Mouse (Mus musculus): ENCODE measurements around the gene Ttc8. TPM values are rescaled to one million over a fixed set of nuclear protein-coding genes. Genes with fewer than 3 reads are reported as not detected.

Ttc8 gene
- polyA plus RNA-seq, 2 experiments: 23.9 to 42.4 TPM

GRCm38 (mm10) chr12:98991076-98991829 lies 70.9 kb downstream of the Ttc8 start:
- ATAC-seq (ENCODE audit: low FRiP score, low read depth): no peak
- Histone ChIP-seq H3K4me1 (ENCODE audit: control insufficient read depth, insufficient read depth, low read length) (no peaks in the 10 kb centered on the region), H3K9ac (ENCODE audit: low read depth, low read length, severe bottlenecking) (no peak overlapping the region), H3K27me3 (ENCODE audit: control insufficient read depth, insufficient read depth, low read length) (no peaks in the 10 kb centered on the region), H3K4me2 (replicated peaks; ENCODE audit: low read depth, low read length, severe bottlenecking) (no peak overlapping the region), H3K9me3 (ENCODE audit: control insufficient read depth, low read length) (no peaks in the 10 kb centered on the region), H3K27ac (replicated peaks; ENCODE audit: low read depth, low read length) (no peak overlapping the region), H3K4me3 (replicated peaks; ENCODE audit: low read length) (no peak overlapping the region), H3K36me3 (ENCODE audit: control insufficient read depth, insufficient read depth, low read length) (no peaks in the 10 kb centered on the region)
- WGBS: 79% methylated on average over 2 of the region's 2 CpGs
- no peak for TF ChIP-seq POLR2A (IDR thresholded peaks at IDR 0.05; ENCODE audit: borderline replicate concordance, extremely low read depth, insufficient read depth, insufficient read length)
- no peak for DNase-seq (ENCODE audit: low spot score)

GRCm38 (mm10) chr12:98991830-98992216 lies 71.4 kb downstream of the Ttc8 start:
- H3K27ac ChIP-seq (replicated peaks; ENCODE audit: low read depth, low read length): no peak overlapping the region
- H3K4me3 ChIP-seq (replicated peaks; ENCODE audit: low read length): no peak overlapping the region
- H3K27me3 ChIP-seq (ENCODE audit: control insufficient read depth, insufficient read depth, low read length): no peaks in the 10 kb centered on the region
- no peak overlapping the region for H3K4me2 ChIP-seq (replicated peaks; ENCODE audit: low read depth, low read length, severe bottlenecking)
- no peaks in the 10 kb centered on the region for H3K4me1 ChIP-seq (ENCODE audit: control insufficient read depth, insufficient read depth, low read length)
- TF ChIP-seq POLR2A (IDR thresholded peaks at IDR 0.05; ENCODE audit: borderline replicate concordance, extremely low read depth, insufficient read depth, insufficient read length): no peak
- no peak overlapping the region for H3K9ac ChIP-seq (ENCODE audit: low read depth, low read length, severe bottlenecking)
- H3K36me3 ChIP-seq (ENCODE audit: control insufficient read depth, insufficient read depth, low read length): no peaks in the 10 kb centered on the region
- no peak for DNase-seq (ENCODE audit: low spot score)
- 82% methylated on average over 3 of the region's 3 CpGs for WGBS
- H3K9me3 ChIP-seq (ENCODE audit: control insufficient read depth, low read length): no peaks in the 10 kb centered on the region
- ATAC-seq (ENCODE audit: low FRiP score, low read depth): no peak

GRCm38 (mm10) chr12:98993736-98994135 lies 73.4 kb downstream of the Ttc8 start:
- no peak for ATAC-seq (ENCODE audit: low FRiP score, low read depth)
- 90% methylated on average over 2 of the region's 2 CpGs for WGBS
- Histone ChIP-seq H3K9ac (ENCODE audit: low read depth, low read length, severe bottlenecking) (no peak overlapping the region), H3K27ac (replicated peaks; ENCODE audit: low read depth, low read length) (no peak overlapping the region), H3K4me2 (replicated peaks; ENCODE audit: low read depth, low read length, severe bottlenecking) (no peak overlapping the region), H3K4me1 (ENCODE audit: control insufficient read depth, insufficient read depth, low read length) (no peaks in the 10 kb centered on the region), H3K36me3 (ENCODE audit: control insufficient read depth, insufficient read depth, low read length) (no peaks in the 10 kb centered on the region), H3K27me3 (ENCODE audit: control insufficient read depth, insufficient read depth, low read length) (no peaks in the 10 kb centered on the region), H3K9me3 (ENCODE audit: control insufficient read depth, low read length) (no peaks in the 10 kb centered on the region), H3K4me3 (replicated peaks; ENCODE audit: low read length) (no peak overlapping the region)
- no peak for DNase-seq (ENCODE audit: low spot score)
- no peak for TF ChIP-seq POLR2A (IDR thresholded peaks at IDR 0.05; ENCODE audit: borderline replicate concordance, extremely low read depth, insufficient read depth, insufficient read length)

GRCm38 (mm10) chr12:98994366-98994765 lies 74.0 kb downstream of the Ttc8 start:
- Histone ChIP-seq H3K27me3 (ENCODE audit: control insufficient read depth, insufficient read depth, low read length) (no peaks in the 10 kb centered on the region), H3K9ac (ENCODE audit: low read depth, low read length, severe bottlenecking) (no peak overlapping the region), H3K36me3 (ENCODE audit: control insufficient read depth, insufficient read depth, low read length) (no peaks in the 10 kb centered on the region), H3K4me3 (replicated peaks; ENCODE audit: low read length) (no peak overlapping the region), H3K4me1 (ENCODE audit: control insufficient read depth, insufficient read depth, low read length) (no peaks in the 10 kb centered on the region), H3K9me3 (ENCODE audit: control insufficient read depth, low read length) (no peaks in the 10 kb centered on the region), H3K4me2 (replicated peaks; ENCODE audit: low read depth, low read length, severe bottlenecking) (no peak overlapping the region), H3K27ac (replicated peaks; ENCODE audit: low read depth, low read length) (no peak overlapping the region)
- TF ChIP-seq POLR2A (IDR thresholded peaks at IDR 0.05; ENCODE audit: borderline replicate concordance, extremely low read depth, insufficient read depth, insufficient read length): no peak
- ATAC-seq (ENCODE audit: low FRiP score, low read depth): no peak
- WGBS: 86% methylated on average over 3 of the region's 3 CpGs
- DNase-seq (ENCODE audit: low spot score): no peak

- Histone ChIP-seq H3K4me2 (replicated peaks; ENCODE audit: low read depth, low read length, severe bottlenecking) (no peak overlapping the region), H3K9ac (ENCODE audit: low read depth, low read length, severe bottlenecking) (no peak overlapping the region), H3K27ac (replicated peaks; ENCODE audit: low read depth, low read length) (no peak overlapping the region), H3K36me3 (ENCODE audit: control insufficient read depth, insufficient read depth, low read length) (no peaks in the 10 kb centered on the region), H3K4me1 (ENCODE audit: control insufficient read depth, insufficient read depth, low read length) (no peaks in the 10 kb centered on the region), H3K9me3 (ENCODE audit: control insufficient read depth, low read length) (no peaks in the 10 kb centered on the region), H3K27me3 (ENCODE audit: control insufficient read depth, insufficient read depth, low read length) (no peaks in the 10 kb centered on the region), H3K4me3 (replicated peaks; ENCODE audit: low read length) (no peak overlapping the region)
- 85% methylated on average over 1 of the region's 1 CpGs for WGBS
- no peak for ATAC-seq (ENCODE audit: low FRiP score, low read depth)
- TF ChIP-seq POLR2A (IDR thresholded peaks at IDR 0.05; ENCODE audit: borderline replicate concordance, extremely low read depth, insufficient read depth, insufficient read length): no peak
- no peak for DNase-seq (ENCODE audit: low spot score)
These were observed 75.5 kb downstream of the Ttc8 start for GRCm38 (mm10) chr12:98995881-98996280.

Data from limb, embryonic 14.5 days (tissue).